Mouse (Mus musculus) lung, postnatal 0 days (tissue): Measurements from ENCODE around the gene Hist1h2ab.

Experiments
- CTCF ChIP-seq: IDR thresholded peaks from 2 replicates; pipeline ENCODE4 v1.5.1; 2016; ENCODE audit warnings: antibody characterized with exemption, mild to moderate bottlenecking
- EP300 ChIP-seq: IDR thresholded peaks from 2 replicates; pipeline ENCODE4 v1.6.1; 2016; ENCODE audit warnings: antibody characterized with exemption, mild to moderate bottlenecking, control low read depth

GRCm38 (mm10) chr13:23705751-23706356 lies 45.1 kb upstream of the Hist1h2ab start:
- TF ChIP-seq CTCF (no peak), EP300 (no peak)
